Mouse (Mus musculus): Measurements from ENCODE around the gene Celsr1.

GRCm38 (mm10) chr15:85953458-85953857 lies 80.1 kb downstream of the Celsr1 start:
- no peak for TF ChIP-seq POLR2A (IDR thresholded peaks at IDR 0.05; ENCODE audit: control insufficient read depth, extremely low read depth, insufficient read depth, low read length, poor library complexity)
- TF ChIP-seq CTCF (IDR thresholded peaks at IDR 0.05; ENCODE audit: borderline replicate concordance, control insufficient read depth, extremely low read depth, insufficient read depth, low read length, poor library complexity), result no peak
